In genomic region chr13:62978784-62979183, GRCm38 (mm10) we compare ENCODE assay signal across 15 mouse cellular contexts. TPM values are rescaled to one million over a fixed set of nuclear protein-coding genes. Genes with fewer than 3 reads are reported as not detected.
DNase-seq lines count a peak whose midpoint lies in the region; ATAC-seq and TF ChIP-seq lines count a peak whose summit lies in the region.
"Had no signal": no experiment of that assay in that cellular context is flagged by ENCODE, and none has a peak within 500 bp of the region (broad histone marks: within the 10 kb centered on the region; RNA-seq: fewer than 3 reads in every experiment).

No protein-coding gene starts in this region.

- 0 out of 2 replicates have a peak overlapping the region, but pooled peaks have one; percentile 15 for H3K27ac ChIP-seq in heart, embryonic 11.5 days (ENCODE audit: low read depth, low read length)
- H3K27ac ChIP-seq in intestine, embryonic 15.5 days, result 0 out of 2 replicates have a peak overlapping the region, but pooled peaks have one; percentile 1
- H3K27ac ChIP-seq in intestine, postnatal 0 days (ENCODE audit: low read depth, low read length), result no peak overlapping the region
- 0 out of 2 replicates have a peak overlapping the region, but pooled peaks have one; percentile 41 for H3K27ac ChIP-seq in lung, embryonic 15.5 days
- H3K27ac ChIP-seq: liver, embryonic 13.5 days had no signal

- H3K4me1 ChIP-seq in heart, embryonic 11.5 days (ENCODE audit: control insufficient read depth, insufficient read depth, low read length), result peaks cover 3% of the 10 kb centered on the region; the same call in 1 of the 2 replicates
- H3K4me1 ChIP-seq in intestine, embryonic 15.5 days (replicated peaks), result peaks cover 3% of the 10 kb centered on the region; the same call in 1 of the 2 replicates
- H3K4me1 ChIP-seq in intestine, postnatal 0 days (replicated peaks; ENCODE audit: control insufficient read depth, insufficient read depth, low read length), result 0 out of 2 replicates have a peak, but pooled peaks cover 5% of the 10 kb centered on the region
- H3K4me1 ChIP-seq in lung, embryonic 15.5 days, result peaks cover 31% of the 10 kb centered on the region

- no peak for ATAC-seq in heart, embryonic 11.5 days (replicated peaks; ENCODE audit: insufficient number of reproducible peaks, low FRiP score, low TSS enrichment)
- peak; percentile 43; the same call in 1 of the 2 replicates for ATAC-seq in intestine, embryonic 15.5 days
- ATAC-seq in intestine, postnatal 0 days, result no peak
- ATAC-seq in lung, embryonic 15.5 days (ENCODE audit: borderline replicate concordance, extremely low read depth, low FRiP score, low TSS enrichment), result no peak
- ATAC-seq in granulocyte monocyte progenitor cell, adult 5-6 weeks (replicated peaks; ENCODE audit: poor library complexity, severe bottlenecking), result 0 out of 2 replicates have a peak, but pooled peaks have one; percentile 20
- ATAC-seq: Patski had no signal

- 68% methylated on average over 4 of the region's 4 CpGs for WGBS in heart, embryonic 11.5 days (ENCODE audit: insufficient replicate concordance)
- 76% methylated on average over 4 of the region's 4 CpGs for WGBS in intestine, embryonic 15.5 days
- 72% methylated on average over 4 of the region's 4 CpGs for WGBS in intestine, postnatal 0 days
- 74% methylated on average over 4 of the region's 4 CpGs for WGBS in lung, embryonic 15.5 days

- no peak for DNase-seq in heart, postnatal 4 days
- no peak for DNase-seq in lung, postnatal 25 days (ENCODE audit: low spot score)
- DNase-seq: B cell, adult 2 months; cerebellum, postnatal 14 days; gastrocnemius, postnatal 10 days; liver, embryonic 13.5 days; midbrain, embryonic 14.5 days; right cerebral cortex, postnatal 14 days; thymus, postnatal 4 days had no signal

- no peaks in the 10 kb centered on the region for H3K36me3 ChIP-seq in heart, embryonic 11.5 days (ENCODE audit: control insufficient read depth, insufficient read depth, low read length)
- no peaks in the 10 kb centered on the region for H3K36me3 ChIP-seq in intestine, embryonic 15.5 days
- H3K36me3 ChIP-seq in intestine, postnatal 0 days (ENCODE audit: control insufficient read depth, insufficient read depth), result no peaks in the 10 kb centered on the region
- H3K36me3 ChIP-seq in lung, embryonic 15.5 days, result no peaks in the 10 kb centered on the region
- H3K36me3 ChIP-seq: liver, embryonic 13.5 days had no signal

- TF ChIP-seq CTCF in intestine, postnatal 0 days (IDR thresholded peaks at IDR 0.05; ENCODE audit: low read depth), result no peak

- H3K4me2 ChIP-seq in heart, embryonic 11.5 days, result no peak overlapping the region
- no peak overlapping the region for H3K4me2 ChIP-seq in intestine, embryonic 15.5 days (replicated peaks)
- H3K4me2 ChIP-seq in intestine, postnatal 0 days (replicated peaks; ENCODE audit: low read depth), result no peak overlapping the region
- H3K4me2 ChIP-seq in lung, embryonic 15.5 days, result no peak overlapping the region
- H3K4me2 ChIP-seq: liver, embryonic 13.5 days had no signal

- H3K9me3 ChIP-seq in heart, embryonic 11.5 days (replicated peaks; ENCODE audit: control insufficient read depth, low read length), result no peaks in the 10 kb centered on the region
- no peaks in the 10 kb centered on the region for H3K9me3 ChIP-seq in intestine, embryonic 15.5 days
- no peaks in the 10 kb centered on the region for H3K9me3 ChIP-seq in intestine, postnatal 0 days (ENCODE audit: control insufficient read depth)
- no peaks in the 10 kb centered on the region for H3K9me3 ChIP-seq in lung, embryonic 15.5 days
- H3K9me3 ChIP-seq: liver, embryonic 13.5 days had no signal

- H3K9ac ChIP-seq in heart, embryonic 11.5 days (ENCODE audit: low read depth, low read length), result no peak overlapping the region
- no peak overlapping the region for H3K9ac ChIP-seq in intestine, embryonic 15.5 days
- H3K9ac ChIP-seq in intestine, postnatal 0 days (ENCODE audit: low read depth, low read length), result no peak overlapping the region
- no peak overlapping the region for H3K9ac ChIP-seq in lung, embryonic 15.5 days
- H3K9ac ChIP-seq: liver, embryonic 13.5 days had no signal

- H3K4me3 ChIP-seq in heart, embryonic 11.5 days (ENCODE audit: low read depth, low read length), result no peak overlapping the region
- no peak overlapping the region for H3K4me3 ChIP-seq in intestine, embryonic 15.5 days (replicated peaks)
- no peak overlapping the region for H3K4me3 ChIP-seq in intestine, postnatal 0 days (ENCODE audit: low read depth, low read length)
- H3K4me3 ChIP-seq in lung, embryonic 15.5 days, result no peak overlapping the region
- H3K4me3 ChIP-seq: liver, embryonic 13.5 days had no signal

- no peaks in the 10 kb centered on the region for H3K27me3 ChIP-seq in heart, embryonic 11.5 days (ENCODE audit: control insufficient read depth, insufficient read depth, low read length)
- no peaks in the 10 kb centered on the region for H3K27me3 ChIP-seq in intestine, embryonic 15.5 days (replicated peaks)
- H3K27me3 ChIP-seq in intestine, postnatal 0 days (replicated peaks; ENCODE audit: control insufficient read depth, insufficient read depth, low read length), result no peaks in the 10 kb centered on the region
- no peaks in the 10 kb centered on the region for H3K27me3 ChIP-seq in lung, embryonic 15.5 days
- H3K27me3 ChIP-seq: liver, embryonic 13.5 days; Patski had no signal

RNA-seq across cellular contexts. Expression of gene 2010111I01Rik, which starts 14.1 kb away (rescaled TPM):
- polyA plus RNA-seq in heart, embryonic 11.5 days (2014; fragmentation: Nextera tagmentation; extraction: Ambion mirVana), result 49.6 and 58.9 TPM in 2 replicates
- 100 to 1,000 TPM; 154 to 174 TPM for total RNA-seq in heart, postnatal 4 days (2021)
- 93.5 and 96.3 TPM in 2 replicates for polyA plus RNA-seq in intestine, embryonic 15.5 days (2015; fragmentation: Nextera tagmentation; extraction: Ambion mirVana)
- polyA plus RNA-seq in intestine, postnatal 0 days (2015; fragmentation: Nextera tagmentation; extraction: Ambion mirVana), result 72.7 and 73.3 TPM in 2 replicates
- polyA plus RNA-seq in lung, embryonic 15.5 days (2015; fragmentation: Nextera tagmentation; extraction: Ambion mirVana), result 129 and 133 TPM in 2 replicates
- total RNA-seq in granulocyte monocyte progenitor cell, adult 5-6 weeks (2014; fragmentation: Nextera tagmentation), result 86.8 and 97.6 TPM in 2 replicates
- total RNA-seq in granulocyte monocyte progenitor cell, adult 5-6 weeks (2017), result 61.9 and 91.1 TPM in 2 replicates

Comparison
In these comparisons a context has a peak if more than half of its experiments do, and no peak if none do; other contexts are left out.
1. ATAC-seq: peak in intestine, embryonic 15.5 days (single experiment) and granulocyte monocyte progenitor cell, adult 5-6 weeks (single experiment); none in heart, embryonic 11.5 days (single experiment), intestine, postnatal 0 days (single experiment) and lung, embryonic 15.5 days (single experiment).